Mouse (Mus musculus): ENCODE results near the gene Spag4.

GRCm38 (mm10) chr2:156077461-156077860 is 12.5 kb downstream of the Spag4 start:
- TF ChIP-seq CTCF (IDR thresholded peaks at IDR 0.05; ENCODE audit: low read depth, low read length) = no peak
- TF ChIP-seq POLR2A (IDR thresholded peaks at IDR 0.05; ENCODE audit: insufficient read depth, low read length) = no peak

All from ES-Bruce4 (cell line).